Mouse (Mus musculus) intestine, embryonic 14.5 days (tissue): ENCODE measurements around the gene Ugt1a6a. TPM values are rescaled to one million over a fixed set of nuclear protein-coding genes. Genes with fewer than 3 reads are reported as not detected.
"Not testable (repeated sequence)": the region's sequence is repeated elsewhere in the genome, so short reads cannot be mapped to it uniquely, and the experiment has no call there.

Source experiments
- ATAC-seq: fragments of 200-750 bp; cut with Nextera tagmentation; replicated peaks from 2 replicates; pipeline ENCODE4 v1.8.0; 2017; ENCODE audit warnings: low read depth, moderate number of reproducible peaks, moderate TSS enrichment, moderate library complexity; ENCODE audit not compliant: low FRiP score, low TSS enrichment
- DNase-seq: peaks from one replicate; pipeline ENCODE4 v3.0.0-alpha.2; 2018; ENCODE audit warnings: low spot score
- H3K27ac ChIP-seq: fragments of 300-500 bp; sonication (generic); 2 replicates; pipeline ENCODE4 v1.5.1; 2014; ENCODE audit warnings: low read depth, mild to moderate bottlenecking, control low read depth
- H3K27me3 ChIP-seq: fragments of 300-500 bp; sonication (generic); replicated peaks from 2 replicates; pipeline ENCODE4 v1.6.1; 2014; ENCODE audit warnings: low read length, control low read depth; ENCODE audit not compliant: control insufficient read depth, insufficient read depth
- H3K36me3 ChIP-seq: fragments of 300-500 bp; sonication (generic); 2 replicates; pipeline ENCODE4 v1.6.1; 2014; ENCODE audit warnings: low read length, control low read depth; ENCODE audit not compliant: control insufficient read depth, insufficient read depth
- H3K4me1 ChIP-seq: fragments of 300-500 bp; sonication (generic); replicated peaks from 2 replicates; pipeline ENCODE4 v1.6.1; 2014; ENCODE audit warnings: low read length, control low read depth, mixed read lengths; ENCODE audit not compliant: control insufficient read depth, insufficient read depth
- H3K4me2 ChIP-seq: fragments of 300-500 bp; sonication (generic); 2 replicates; pipeline ENCODE4 v1.6.1; 2014; ENCODE audit warnings: low read length
- H3K4me3 ChIP-seq: fragments of 300-500 bp; sonication (generic); 2 replicates; pipeline ENCODE4 v1.5.1; 2014; ENCODE audit warnings: low read depth, low read length, control low read depth, mixed read lengths
- H3K9ac ChIP-seq: fragments of 300-500 bp; sonication (generic); 2 replicates; pipeline ENCODE4 v1.6.1; 2014; ENCODE audit warnings: mild to moderate bottlenecking, low read length
- H3K9me3 ChIP-seq: fragments of 300-500 bp; sonication (generic); 2 replicates; pipeline ENCODE4 v1.6.1; 2016; ENCODE audit warnings: low read length, control low read depth; ENCODE audit not compliant: control insufficient read depth
- WGBS: fragments of 180-500 bp; shearing (Covaris S2); extraction: QIAGEN DNeasy Blood & Tissue Kit; methylation state at CpG from one replicate; pipeline ENCODE4 v1.1.7; 2014; 5-methylcytosine and 5-hydroxymethylcytosine counted together
- polyA plus RNA-seq: library from polyadenylated mRNA; unstranded; fragments of >200 nt; fragmentation: Nextera tagmentation; extraction: Ambion mirVana; gene quantifications from 2 replicates; pipeline ENCODE4 v1.2.1, GENCODE M21; 2014

Gene Ugt1a6a
- polyA plus RNA-seq, 1 experiment from 2014 or later = 7.5 TPM

GRCm38 (mm10) chr1:88218591-88218990 is 84.0 kb downstream of the Ugt1a6a start:
- Histone ChIP-seq H3K4me3 (no peak overlapping the region), H3K9ac (no peak overlapping the region), H3K27me3 (no peaks in the 10 kb centered on the region), H3K4me2 (no peak overlapping the region), H3K36me3 (no peaks in the 10 kb centered on the region), H3K4me1 (no peaks in the 10 kb centered on the region), H3K9me3 (peaks cover 34% of the 10 kb centered on the region), H3K27ac (no peak overlapping the region)
- ATAC-seq (no peak), DNase-seq (peak; percentile 50)
- WGBS = 50% methylated on average over 4 of the region's 4 CpGs

- Histone ChIP-seq H3K27me3 (no peaks in the 10 kb centered on the region), H3K9ac (no peak overlapping the region), H3K4me3 (no peak overlapping the region), H3K36me3 (no peaks in the 10 kb centered on the region), H3K9me3 (peaks cover 30% of the 10 kb centered on the region), H3K4me2 (no peak overlapping the region), H3K27ac (no peak overlapping the region), H3K4me1 (no peaks in the 10 kb centered on the region)
- ATAC-seq (no peak), DNase-seq (peak; percentile 58)
- WGBS = 22% methylated on average over 1 of the region's 1 CpGs
These were observed 84.4 kb downstream of the Ugt1a6a start for GRCm38 (mm10) chr1:88219054-88219453.

DNA sequence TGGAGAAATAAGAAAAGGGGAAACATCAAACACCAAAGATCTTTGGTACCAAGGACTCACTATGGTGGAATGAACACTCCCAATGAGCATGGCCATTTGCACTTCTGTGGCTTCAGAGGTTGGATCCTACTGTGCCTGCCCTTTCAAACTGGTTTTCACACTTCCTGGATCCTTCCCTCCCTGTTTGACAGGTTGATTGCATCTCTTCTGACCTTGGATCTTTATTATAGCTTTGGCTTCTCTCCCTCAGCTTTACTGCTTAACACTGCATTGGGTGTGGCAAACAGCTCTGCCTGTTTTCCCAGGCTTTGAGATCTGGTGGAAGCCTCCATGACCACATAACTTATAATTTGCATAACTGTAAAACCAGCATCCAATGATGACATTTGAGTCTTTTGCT is 85.7 kb downstream of the Ugt1a6a start:
- ATAC-seq (no peak), DNase-seq (peak; percentile 64)
- Histone ChIP-seq H3K4me1 (no peaks in the 10 kb centered on the region), H3K27me3 (no peaks in the 10 kb centered on the region), H3K4me3 (no peak overlapping the region), H3K36me3 (no peaks in the 10 kb centered on the region), H3K4me2 (no peak overlapping the region), H3K9me3 (peaks cover 20% of the 10 kb centered on the region), H3K27ac (no peak overlapping the region), H3K9ac (no peak overlapping the region)

DNA sequence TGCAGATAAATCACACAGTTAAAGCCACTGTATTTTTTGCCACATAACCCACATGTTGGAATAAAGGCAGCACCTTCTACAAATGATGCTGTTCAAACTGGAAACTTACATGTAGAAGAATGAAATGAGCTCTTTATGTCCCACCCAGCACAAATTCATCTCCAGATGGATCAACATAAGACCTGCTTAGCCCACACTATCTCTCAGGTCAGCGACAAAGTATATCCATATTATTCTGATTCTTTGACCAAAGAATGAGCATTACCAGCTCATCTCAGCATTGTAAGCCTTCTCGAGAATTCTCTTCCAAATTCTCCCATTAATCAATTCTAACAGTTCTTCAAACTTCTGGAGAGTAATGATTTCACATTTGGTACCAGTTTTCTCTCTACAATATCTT is 87.6 kb downstream of the Ugt1a6a start:
- Histone ChIP-seq H3K27ac (no peak overlapping the region), H3K4me2 (no peak overlapping the region), H3K4me3 (no peak overlapping the region), H3K4me1 (no peaks in the 10 kb centered on the region), H3K9me3 (peaks cover 26% of the 10 kb centered on the region), H3K36me3 (no peaks in the 10 kb centered on the region), H3K9ac (no peak overlapping the region), H3K27me3 (no peaks in the 10 kb centered on the region)
- DNase-seq (no peak), ATAC-seq (no peak)
- 48% methylated on average over 2 of the region's 2 CpGs for WGBS

- not testable (repeated sequence) for H3K4me1 ChIP-seq, H3K36me3 ChIP-seq, H3K27me3 ChIP-seq, H3K4me3 ChIP-seq, H3K9ac ChIP-seq, H3K4me2 ChIP-seq, H3K27ac ChIP-seq, ATAC-seq
- peak; percentile 52 for DNase-seq
- H3K9me3 ChIP-seq = peaks cover 29% of the 10 kb centered on the region
These were observed 88.5 kb downstream of the Ugt1a6a start for GRCm38 (mm10) chr1:88223011-88223515.

DNA sequence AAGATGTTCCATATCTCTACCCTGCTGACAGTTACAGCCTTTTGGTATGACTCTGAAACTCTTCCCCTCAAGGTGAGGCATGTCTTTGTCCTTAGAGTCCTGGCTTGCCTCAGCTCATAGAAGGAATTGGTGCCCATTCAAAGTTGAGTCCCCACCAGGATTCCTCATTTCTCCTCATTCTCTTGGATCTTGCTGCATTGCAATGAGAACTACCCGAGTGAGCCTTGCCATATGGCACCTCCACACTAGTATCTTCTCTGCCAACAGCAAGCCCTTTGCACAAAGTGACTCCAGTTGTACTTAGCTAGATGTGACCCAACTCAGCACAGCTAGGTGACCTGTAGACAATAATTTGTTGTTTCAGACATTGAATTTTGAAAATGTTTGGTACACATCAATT is 89.0 kb downstream of the Ugt1a6a start:
- H3K9me3 ChIP-seq = peaks cover 34% of the 10 kb centered on the region
- H3K4me3 ChIP-seq = no peak overlapping the region
- no peak overlapping the region for H3K4me2 ChIP-seq
- H3K4me1 ChIP-seq = no peaks in the 10 kb centered on the region
- no peaks in the 10 kb centered on the region for H3K27me3 ChIP-seq
- no peak overlapping the region for H3K9ac ChIP-seq
- DNase-seq = peak; percentile 62
- 46% methylated on average over 1 of the region's 1 CpGs for WGBS
- H3K27ac ChIP-seq = no peak overlapping the region
- no peaks in the 10 kb centered on the region for H3K36me3 ChIP-seq
- no peak for ATAC-seq

DNA sequence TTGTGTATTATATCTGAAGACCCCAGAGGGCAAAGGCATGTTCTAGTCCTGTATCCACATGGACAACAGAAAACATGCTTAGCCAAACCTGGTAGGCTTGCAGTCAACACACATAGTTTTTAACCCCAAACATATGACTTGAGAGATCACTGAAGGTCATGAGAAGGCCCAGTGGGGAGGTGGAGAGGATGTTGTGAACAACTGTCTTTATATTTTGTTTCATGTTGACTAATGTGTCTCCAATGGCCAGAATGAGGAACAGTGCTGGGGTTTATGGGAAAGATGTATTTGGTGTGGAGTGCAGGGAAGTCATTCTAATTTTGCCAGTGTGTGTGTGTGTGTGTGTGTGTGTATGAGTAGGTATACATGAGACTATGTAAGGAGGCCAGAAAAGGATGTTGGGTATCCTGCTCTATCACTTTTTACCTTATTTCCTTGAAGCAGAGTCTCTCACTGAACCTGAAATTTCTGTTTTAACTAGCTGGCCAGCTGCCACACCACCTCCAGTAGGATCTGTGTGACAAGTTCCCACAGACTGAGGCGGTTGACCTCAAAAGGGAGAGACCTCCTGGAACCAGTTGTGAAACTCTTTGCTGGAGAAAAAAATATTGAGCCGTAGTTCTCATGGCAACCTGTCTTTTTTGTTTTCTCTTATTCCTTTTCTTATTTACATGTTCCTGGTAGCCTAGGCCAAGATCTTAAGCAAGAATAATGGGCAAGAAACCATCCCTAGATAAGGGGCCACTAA is 89.6 kb downstream of the Ugt1a6a start:
- WGBS = 70% methylated on average over 2 of the region's 2 CpGs

GRCm38 (mm10) chr1:88225301-88225700 is 90.7 kb downstream of the Ugt1a6a start:
- not testable (repeated sequence) for H3K4me3 ChIP-seq, H3K27me3 ChIP-seq, H3K36me3 ChIP-seq, H3K4me1 ChIP-seq, H3K4me2 ChIP-seq, ATAC-seq, H3K27ac ChIP-seq, H3K9ac ChIP-seq, DNase-seq
- whole genome bisulfite sequencing = 40% methylated on average over 2 of the region's 2 CpGs
- peaks cover 50% of the 10 kb centered on the region for H3K9me3 ChIP-seq

More for the DNA sequence above, 89.6 kb downstream of the Ugt1a6a start:
- H3K4me3 ChIP-seq = no peak overlapping the region
- no peaks in the 10 kb centered on the region for H3K27me3 ChIP-seq
- DNase-seq (peak; percentile 53), ATAC-seq (no peak)
- no peak overlapping the region for H3K9ac ChIP-seq
- H3K4me2 ChIP-seq = no peak overlapping the region
- peaks cover 40% of the 10 kb centered on the region for H3K9me3 ChIP-seq
- H3K36me3 ChIP-seq = no peaks in the 10 kb centered on the region
- no peaks in the 10 kb centered on the region for H3K4me1 ChIP-seq
- H3K27ac ChIP-seq = no peak overlapping the region

DNA sequence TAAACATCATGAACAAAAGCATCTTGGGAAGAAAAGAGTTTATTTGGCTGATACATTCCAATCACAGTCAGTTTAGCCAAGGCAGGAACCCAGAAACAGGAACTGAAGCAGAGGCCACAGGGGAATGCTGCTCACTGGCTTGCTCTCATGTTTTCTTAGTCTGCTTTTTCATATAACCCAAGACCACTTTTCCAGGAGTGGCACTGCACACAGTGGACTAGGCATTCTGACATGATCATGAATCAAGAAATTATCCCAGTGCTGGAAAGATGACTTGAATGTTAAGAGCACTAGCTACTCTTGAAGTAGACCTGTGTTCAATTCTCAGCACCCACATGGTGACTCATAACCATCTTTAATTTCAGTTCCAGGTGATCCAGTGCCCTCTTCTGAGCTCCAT is 91.1 kb downstream of the Ugt1a6a start:
- DNase-seq = peak; percentile 46
- H3K9ac ChIP-seq = no peak overlapping the region
- no peaks in the 10 kb centered on the region for H3K27me3 ChIP-seq
- H3K36me3 ChIP-seq = no peaks in the 10 kb centered on the region
- no peak overlapping the region for H3K4me3 ChIP-seq
- no peak for ATAC-seq
- H3K4me2 ChIP-seq = no peak overlapping the region
- no peak overlapping the region for H3K27ac ChIP-seq
- H3K4me1 ChIP-seq = no peaks in the 10 kb centered on the region
- peaks cover 55% of the 10 kb centered on the region for H3K9me3 ChIP-seq
